Mouse (Mus musculus) midbrain, embryonic 12.5 days (tissue): ENCODE measurements around the gene H2-M2. TPM values are rescaled to one million over a fixed set of nuclear protein-coding genes. Genes with fewer than 3 reads are reported as not detected.
"Not testable (repeated sequence)": the region's sequence is repeated elsewhere in the genome, so short reads cannot be mapped to it uniquely, and the experiment has no call there.

Experiments used
- ATAC-seq: fragments of 200-750 bp; cut with Nextera tagmentation; 2 replicates; pipeline ENCODE4 v1.8.0; 2017; ENCODE audit warnings: low read depth, moderate TSS enrichment, moderate library complexity; ENCODE audit not compliant: low FRiP score
- H3K27ac ChIP-seq: fragments of 300-500 bp; sonication (generic); replicated peaks from 2 replicates; pipeline ENCODE4 v1.5.1; 2016; ENCODE audit warnings: mild to moderate bottlenecking
- H3K27me3 ChIP-seq: fragments of 300-500 bp; sonication (generic); 2 replicates; pipeline ENCODE4 v1.6.1; 2016; ENCODE audit warnings: mild to moderate bottlenecking
- H3K36me3 ChIP-seq: fragments of 300-500 bp; sonication (generic); 2 replicates; pipeline ENCODE4 v1.6.1; 2016
- H3K4me1 ChIP-seq: fragments of 300-500 bp; sonication (generic); 2 replicates; pipeline ENCODE4 v1.6.1; 2016
- H3K4me2 ChIP-seq: fragments of 300-500 bp; sonication (generic); replicated peaks from 2 replicates; pipeline ENCODE4 v1.6.1; 2016; ENCODE audit warnings: mild to moderate bottlenecking, moderate library complexity
- H3K4me3 ChIP-seq: fragments of 300-500 bp; sonication (generic); 2 replicates; pipeline ENCODE4 v1.5.1; 2016; ENCODE audit warnings: mild to moderate bottlenecking
- H3K9ac ChIP-seq: fragments of 300-500 bp; sonication (generic); replicated peaks from 2 replicates; pipeline ENCODE4 v1.6.1; 2016; ENCODE audit warnings: mild to moderate bottlenecking, moderate library complexity
- H3K9me3 ChIP-seq: fragments of 300-500 bp; sonication (generic); 2 replicates; pipeline ENCODE4 v1.6.1; 2016; ENCODE audit warnings: mild to moderate bottlenecking
- WGBS: fragments of 180-500 bp; shearing (Covaris S2); methylation state at CpG from one replicate; pipeline ENCODE4 v1.1.7; 2016; 5-methylcytosine and 5-hydroxymethylcytosine counted together
- polyA plus RNA-seq: library from polyadenylated mRNA; unstranded; fragments of >200 nt; fragmentation: Nextera tagmentation; extraction: Ambion mirVana; gene quantifications from 2 replicates; pipeline ENCODE4 v1.2.1, GENCODE M21; 2016

H2-M2 gene
- not detected in 2 replicates for polyA plus RNA-seq

DNA sequence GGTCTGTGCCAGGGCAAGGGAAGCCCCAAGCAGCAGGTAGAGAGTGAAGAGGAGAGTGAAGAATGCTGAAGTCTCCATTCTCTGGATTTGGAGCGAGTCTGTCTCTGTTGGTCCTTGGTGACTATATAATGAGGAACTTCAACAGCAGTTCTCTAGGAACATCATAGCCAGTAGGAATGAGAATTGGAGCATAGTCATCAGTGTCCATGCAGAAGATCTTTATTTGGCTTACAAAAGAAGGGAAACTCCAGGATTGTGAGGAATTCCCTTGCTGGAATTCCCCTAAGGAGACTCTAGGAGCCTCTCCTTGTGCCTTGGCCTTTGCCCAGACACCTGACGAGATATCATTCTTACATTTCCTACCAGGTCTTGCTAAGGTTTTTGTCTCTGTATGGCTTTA, at the start of gene H2-M2:
Gene H2-M2 (minus strand): TSS at position 101 of the 400 bp plus-strand sequence.
- ATAC-seq = no peak
- Histone ChIP-seq H3K36me3 (no peaks in the 10 kb centered on the region), H3K27me3 (no peaks in the 10 kb centered on the region), H3K4me1 (no peaks in the 10 kb centered on the region), H3K4me2 (no peak within 1 kb of the TSS), H3K4me3 (no peak within 1 kb of the TSS), H3K27ac (no peak within 1 kb of the TSS), H3K9me3 (no peaks in the 10 kb centered on the region), H3K9ac (no peak within 1 kb of the TSS)
- WGBS = 81% methylated on average over 2 of the region's 2 CpGs

DNA sequence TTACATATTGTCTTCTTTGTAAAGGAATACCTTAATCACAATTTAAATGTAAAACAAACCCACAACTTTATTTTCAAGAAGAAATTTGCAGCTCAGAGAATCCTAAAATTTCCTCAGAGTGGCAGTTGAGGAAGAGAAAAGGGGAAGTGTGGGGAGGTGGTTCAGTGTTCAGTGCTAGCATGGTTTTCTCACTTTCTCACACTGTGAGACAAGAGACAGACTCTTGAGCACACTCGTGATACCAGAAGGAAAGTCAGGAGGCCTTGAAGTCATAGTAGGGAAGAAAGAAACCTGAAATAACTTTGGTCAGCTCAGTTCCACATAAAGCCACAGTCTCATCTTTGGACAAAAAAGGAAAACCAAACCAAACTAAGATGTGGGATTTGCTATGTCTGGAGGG, 42.1 kb upstream of the H2-M2 start:
- H3K9me3 ChIP-seq, H3K4me2 ChIP-seq, ATAC-seq, H3K36me3 ChIP-seq, H3K4me3 ChIP-seq, H3K27me3 ChIP-seq, H3K4me1 ChIP-seq, H3K9ac ChIP-seq, H3K27ac ChIP-seq: not testable (repeated sequence)
- WGBS = 68% methylated on average over 1 of the region's 1 CpGs

DNA sequence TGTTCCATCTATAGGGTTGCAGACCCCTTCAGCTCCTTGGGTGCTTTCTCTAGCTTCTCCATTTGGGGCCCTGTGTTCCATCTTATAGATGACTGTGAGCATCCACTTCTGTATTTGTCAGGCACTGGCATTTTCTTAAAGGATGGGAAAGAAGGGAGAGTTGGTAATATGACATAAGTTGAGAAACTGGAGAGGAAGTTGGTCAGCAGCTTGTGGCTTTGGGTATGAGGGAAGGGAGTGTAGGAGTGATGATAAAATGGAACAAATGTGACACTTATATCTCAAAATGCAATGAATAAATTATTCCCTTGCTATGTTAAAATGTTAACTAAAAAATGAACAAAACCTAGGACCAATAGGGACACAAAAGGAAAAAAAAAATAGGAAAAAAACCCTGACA, 41.3 kb upstream of the H2-M2 start:
- not testable (repeated sequence) for ATAC-seq, H3K27ac ChIP-seq, H3K4me1 ChIP-seq, H3K4me2 ChIP-seq, H3K27me3 ChIP-seq, H3K9me3 ChIP-seq, H3K36me3 ChIP-seq, H3K4me3 ChIP-seq, H3K9ac ChIP-seq

DNA sequence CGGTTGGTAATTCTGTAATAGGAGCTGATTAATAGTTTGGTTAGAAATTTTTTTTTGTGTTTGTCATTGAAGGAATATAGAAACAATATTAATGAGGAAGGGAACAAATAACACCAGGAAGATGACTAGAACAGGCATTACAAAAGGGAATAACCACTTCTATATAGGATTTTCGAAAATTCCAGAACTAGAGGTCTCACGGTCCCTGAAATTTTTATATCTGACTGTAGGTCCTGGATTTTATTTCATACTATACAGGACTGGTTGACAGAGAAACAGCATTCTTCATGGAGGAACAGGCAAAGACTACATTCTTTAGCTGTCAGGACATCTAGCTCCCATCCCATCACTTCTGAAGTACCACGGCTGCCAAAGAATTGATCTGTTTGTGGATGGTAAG, 24.4 kb upstream of the H2-M2 start, which contains the start of gene Olfr111:
Gene Olfr111 (plus strand): TSS at position 301 of the 400 bp plus-strand sequence.
- Histone ChIP-seq H3K9ac (no peak within 1 kb of the TSS), H3K4me2 (no peak within 1 kb of the TSS), H3K36me3 (no peaks in the 10 kb centered on the region), H3K27ac (no peak within 1 kb of the TSS), H3K4me1 (no peaks in the 10 kb centered on the region), H3K9me3 (no peaks in the 10 kb centered on the region), H3K27me3 (no peaks in the 10 kb centered on the region), H3K4me3 (no peak within 1 kb of the TSS)
- WGBS = 93% methylated on average over 4 of the region's 4 CpGs
- ATAC-seq = no peak

DNA sequence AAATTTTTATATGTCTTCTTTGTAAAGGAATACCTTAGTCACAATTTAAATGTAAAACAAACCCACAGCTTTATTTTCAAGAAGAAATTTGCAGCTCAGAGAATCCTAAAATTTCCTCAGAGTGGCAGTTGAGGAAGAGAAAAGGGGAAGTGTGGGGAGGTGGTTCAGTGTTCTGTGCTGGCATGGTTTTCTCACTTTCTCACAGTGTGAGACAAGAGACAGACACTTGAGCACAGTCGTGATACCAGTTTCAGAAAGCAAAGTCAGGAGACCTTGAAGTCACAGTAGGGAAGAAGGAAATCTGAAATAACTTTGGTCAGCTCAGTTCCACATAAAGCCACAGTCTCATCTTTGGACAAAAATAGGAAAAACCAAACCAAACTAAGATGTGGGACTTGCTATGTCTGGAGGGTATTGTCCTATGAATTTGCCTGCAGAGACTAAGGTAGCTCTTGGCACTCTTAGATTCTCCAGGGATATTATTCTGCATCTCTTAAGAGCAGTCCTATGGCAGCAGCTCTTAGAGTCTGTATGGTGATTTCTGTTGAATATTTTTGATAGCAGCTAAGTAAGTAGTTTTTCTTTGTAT, 8.7 kb upstream of the H2-M2 start, which contains the start of gene Olfr110:
Gene Olfr110 (plus strand): TSS at position 539 of the 589 bp plus-strand sequence.
- H3K4me3 ChIP-seq = no peak within 1 kb of the TSS
- H3K9me3 ChIP-seq = no peaks in the 10 kb centered on the region
- no peak for ATAC-seq
- no peak within 1 kb of the TSS for H3K27ac ChIP-seq
- H3K9ac ChIP-seq = no peak within 1 kb of the TSS
- no peaks in the 10 kb centered on the region for H3K4me1 ChIP-seq
- H3K27me3 ChIP-seq = no peaks in the 10 kb centered on the region
- WGBS = 55% methylated on average over 1 of the region's 1 CpGs
- H3K36me3 ChIP-seq = no peaks in the 10 kb centered on the region
- no peak within 1 kb of the TSS for H3K4me2 ChIP-seq

DNA sequence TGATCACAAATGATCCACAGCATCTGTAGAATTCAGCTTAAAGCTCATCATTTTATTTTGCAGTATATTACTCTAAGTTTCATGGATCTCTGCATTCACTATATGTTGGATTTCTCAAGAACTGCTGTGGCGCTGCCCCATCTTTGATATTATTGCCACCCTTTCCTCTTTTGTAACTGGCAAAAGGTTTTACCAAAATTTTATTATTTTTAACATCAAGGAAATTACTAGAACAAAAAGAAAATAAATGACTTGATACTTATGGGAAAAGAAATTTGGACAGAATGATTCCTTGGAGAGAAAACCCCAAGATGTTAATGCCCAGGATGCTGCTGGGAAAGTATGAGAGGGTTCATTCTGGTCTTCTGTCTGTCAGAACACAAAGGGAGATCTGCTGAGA, 24.7 kb downstream of the H2-M2 start, which contains the start of gene Olfr109:
Gene Olfr109 (plus strand): TSS at position 301 of the 400 bp plus-strand sequence.
- Histone ChIP-seq H3K4me2 (no peak within 1 kb of the TSS), H3K9me3 (no peaks in the 10 kb centered on the region), H3K9ac (no peak within 1 kb of the TSS), H3K27ac (no peak within 1 kb of the TSS), H3K4me3 (no peak within 1 kb of the TSS), H3K27me3 (no peaks in the 10 kb centered on the region), H3K36me3 (no peaks in the 10 kb centered on the region), H3K4me1 (no peaks in the 10 kb centered on the region)
- 89% methylated on average over 1 of the region's 1 CpGs for WGBS
- no peak for ATAC-seq

DNA sequence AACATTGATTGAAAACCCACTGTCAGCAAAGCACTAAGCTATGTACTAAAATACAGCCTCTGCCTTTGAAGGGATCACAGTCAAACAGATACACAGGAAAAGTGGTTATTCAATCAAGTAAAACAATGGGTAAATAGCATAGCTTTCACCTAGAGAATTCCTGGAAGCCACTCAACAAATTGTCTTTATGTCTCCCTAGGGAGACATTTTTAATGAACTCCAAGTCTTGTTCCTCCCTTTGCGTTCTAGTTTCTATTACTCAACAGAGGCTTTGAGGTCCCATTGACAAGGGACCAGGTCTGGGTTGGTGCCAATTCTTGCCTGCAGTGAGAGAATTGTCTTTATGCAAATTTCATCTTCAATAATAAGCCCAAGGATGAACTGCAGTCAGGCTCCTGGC, 38.2 kb downstream of the H2-M2 start, which contains the start of gene Olfr108:
Gene Olfr108 (plus strand): TSS at position 301 of the 400 bp plus-strand sequence.
- Histone ChIP-seq H3K4me2 (no peak within 1 kb of the TSS), H3K27ac (no peak within 1 kb of the TSS), H3K27me3 (no peaks in the 10 kb centered on the region), H3K4me3 (no peak within 1 kb of the TSS), H3K9ac (no peak within 1 kb of the TSS), H3K9me3 (no peaks in the 10 kb centered on the region), H3K4me1 (no peaks in the 10 kb centered on the region), H3K36me3 (no peaks in the 10 kb centered on the region)
- WGBS = 86% methylated on average over 1 of the region's 1 CpGs
- ATAC-seq = no peak

Other genes starting within 250 kb of the H2-M2 start
- not detected in 2 replicates for gene Olfr97, start 246.2 kb downstream of the H2-M2 start, polyA plus RNA-seq
- gene Olfr98, start 219.8 kb downstream of the H2-M2 start, polyA plus RNA-seq = not detected in 2 replicates
- 0.99 and 1.6 TPM in 2 replicates for gene H2-M3, start 213.3 kb downstream of the H2-M2 start, polyA plus RNA-seq
- not detected in 2 replicates for gene Olfr99, start 200.1 kb downstream of the H2-M2 start, polyA plus RNA-seq
- not detected in 2 replicates for gene Olfr101, start 179.2 kb downstream of the H2-M2 start, polyA plus RNA-seq
- not detected in 2 replicates for gene Olfr102, start 166.5 kb downstream of the H2-M2 start, polyA plus RNA-seq
- gene Olfr103, start 143.9 kb downstream of the H2-M2 start, polyA plus RNA-seq = not detected in 2 replicates
- gene Olfr104-ps, start 124.0 kb downstream of the H2-M2 start, polyA plus RNA-seq = not detected in 2 replicates
- not detected in 2 replicates for gene Olfr105-ps, start 104.5 kb downstream of the H2-M2 start, polyA plus RNA-seq
- gene Olfr106-ps, start 93.2 kb downstream of the H2-M2 start, polyA plus RNA-seq = not detected in 2 replicates
- gene Olfr107, start 84.3 kb downstream of the H2-M2 start, polyA plus RNA-seq = not detected in 2 replicates
- gene Olfr108, start 38.1 kb downstream of the H2-M2 start, polyA plus RNA-seq = not detected in 2 replicates
- gene Olfr109, start 24.6 kb downstream of the H2-M2 start, polyA plus RNA-seq = not detected in 2 replicates
- gene Olfr110, start 8.9 kb upstream of the H2-M2 start, polyA plus RNA-seq = not detected in 2 replicates
- gene Olfr111, start 24.5 kb upstream of the H2-M2 start, polyA plus RNA-seq = not detected in 2 replicates
- not detected in 2 replicates for gene Olfr112, start 85.9 kb upstream of the H2-M2 start, polyA plus RNA-seq
- not detected in 2 replicates for gene Olfr113, start 94.1 kb upstream of the H2-M2 start, polyA plus RNA-seq
- gene Olfr114, start 109.2 kb upstream of the H2-M2 start, polyA plus RNA-seq = not detected in 2 replicates
- gene Olfr115, start 143.6 kb upstream of the H2-M2 start, polyA plus RNA-seq = not detected in 2 replicates
- not detected in 2 replicates for gene Olfr116, start 143.6 kb upstream of the H2-M2 start, polyA plus RNA-seq
- gene Olfr117, start 180.2 kb upstream of the H2-M2 start, polyA plus RNA-seq = not detected in 2 replicates
- gene Olfr118, start 183.4 kb upstream of the H2-M2 start, polyA plus RNA-seq = not detected in 2 replicates
- gene Olfr119, start 213.0 kb upstream of the H2-M2 start, polyA plus RNA-seq = not detected in 2 replicates
- not detected in 2 replicates for gene Olfr120, start 238.3 kb upstream of the H2-M2 start, polyA plus RNA-seq